Mouse (Mus musculus) liver, embryonic 12.5 days (tissue): Measurements from ENCODE around the gene 2310011J03Rik. TPM values are rescaled to one million over a fixed set of nuclear protein-coding genes. Genes with fewer than 3 reads are reported as not detected.
"Not testable (repeated sequence)": the region's sequence is repeated elsewhere in the genome, so short reads cannot be mapped to it uniquely, and the experiment has no call there.

Experiments
- ATAC-seq: fragments of 200-750 bp; cut with Nextera tagmentation; 2 replicates; pipeline ENCODE4 v1.8.0; 2017; ENCODE audit warnings: moderate number of reproducible peaks, mild to moderate bottlenecking, moderate library complexity
- H3K27ac ChIP-seq: fragments of 300-500 bp; sonication (generic); 2 replicates; pipeline ENCODE4 v1.5.1; 2016; ENCODE audit warnings: mild to moderate bottlenecking
- H3K27me3 ChIP-seq: fragments of 300-500 bp; sonication (generic); replicated peaks from 2 replicates; pipeline ENCODE4 v1.6.1; 2016; ENCODE audit warnings: mild to moderate bottlenecking, moderate library complexity
- H3K36me3 ChIP-seq: fragments of 300-500 bp; sonication (generic); 2 replicates; pipeline ENCODE4 v1.6.1; 2016; ENCODE audit warnings: mild to moderate bottlenecking, moderate library complexity
- H3K4me1 ChIP-seq: fragments of 300-500 bp; sonication (generic); 2 replicates; pipeline ENCODE4 v1.6.1; 2016
- H3K4me2 ChIP-seq: fragments of 300-500 bp; sonication (generic); 2 replicates; pipeline ENCODE4 v1.6.1; 2016; ENCODE audit warnings: mild to moderate bottlenecking, moderate library complexity
- H3K4me3 ChIP-seq: fragments of 300-500 bp; sonication (generic); 2 replicates; pipeline ENCODE4 v1.5.1; 2016; ENCODE audit warnings: mild to moderate bottlenecking, moderate library complexity
- H3K9ac ChIP-seq: fragments of 300-500 bp; sonication (generic); 2 replicates; pipeline ENCODE4 v1.6.1; 2016; ENCODE audit warnings: mild to moderate bottlenecking, moderate library complexity
- H3K9me3 ChIP-seq: fragments of 300-500 bp; sonication (generic); replicated peaks from 2 replicates; pipeline ENCODE4 v1.6.1; 2016; ENCODE audit warnings: mild to moderate bottlenecking, moderate library complexity
- WGBS: fragments of 180-500 bp; shearing (Covaris S2); methylation state at CpG from one replicate; pipeline ENCODE4 v1.1.7; 2016; ENCODE audit not compliant: insufficient replicate concordance; 5-methylcytosine and 5-hydroxymethylcytosine counted together
- polyA plus RNA-seq: library from polyadenylated mRNA; unstranded; fragments of >200 nt; fragmentation: Nextera tagmentation; extraction: Ambion mirVana; gene quantifications from 2 replicates; pipeline ENCODE4 v1.2.1, GENCODE M21; 2016

The 2310011J03Rik gene
- polyA plus RNA-seq, 1 experiment from 2014 or later, result 46.7 TPM

DNA sequence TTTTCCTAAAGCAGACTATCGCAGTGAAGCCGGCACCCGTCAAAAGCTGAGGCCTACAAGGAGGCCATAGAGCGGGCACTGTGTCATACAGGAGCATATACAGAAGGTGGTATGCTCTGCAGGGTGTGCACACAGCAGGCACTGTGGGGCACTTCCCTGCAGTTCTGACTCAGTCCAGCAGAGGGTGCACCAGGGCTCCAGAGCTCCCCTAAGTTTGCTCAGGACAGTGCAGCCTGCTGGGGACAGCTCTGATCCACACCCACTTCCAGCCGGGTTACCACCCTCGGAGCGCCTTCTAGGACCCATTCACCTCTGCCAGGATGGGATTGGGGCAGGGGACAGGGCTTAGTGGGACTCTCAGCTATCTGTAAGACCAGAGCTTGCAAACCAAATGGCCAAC is 30.0 kb upstream of the 2310011J03Rik start:
- ATAC-seq, result peak; percentile 75
- Histone ChIP-seq H3K4me3 (no peak overlapping the region), H3K4me1 (peaks cover 53% of the 10 kb centered on the region), H3K4me2 (no peak overlapping the region), H3K9me3 (no peaks in the 10 kb centered on the region), H3K9ac (no peak overlapping the region), H3K27me3 (peaks cover 99% of the 10 kb centered on the region), H3K36me3 (no peaks in the 10 kb centered on the region), H3K27ac (no peak overlapping the region)
- 4% methylated on average over 7 of the region's 7 CpGs for WGBS

- no peaks in the 10 kb centered on the region for H3K36me3 ChIP-seq
- no peaks in the 10 kb centered on the region for H3K9me3 ChIP-seq
- no peak overlapping the region for H3K27ac ChIP-seq
- ATAC-seq, result no peak
- WGBS, result 20% methylated on average over 26 of the region's 26 CpGs
- H3K4me1 ChIP-seq, result peaks cover 67% of the 10 kb centered on the region
- H3K4me2 ChIP-seq, result peak overlapping the region; percentile 71
- 0 out of 2 replicates have a peak overlapping the region, but pooled peaks have one; percentile 47 for H3K4me3 ChIP-seq
- peaks cover 96% of the 10 kb centered on the region for H3K27me3 ChIP-seq
- no peak overlapping the region for H3K9ac ChIP-seq
These were observed 28.6 kb upstream of the 2310011J03Rik start for GRCm38 (mm10) chr10:80348981-80349380.

- Histone ChIP-seq H3K9ac (peak within 1 kb of the TSS; percentile 57), H3K4me1 (peaks cover 73% of the 10 kb centered on the region), H3K4me3 (peak within 1 kb of the TSS; percentile 47), H3K36me3 (no peaks in the 10 kb centered on the region), H3K27ac (no peak within 1 kb of the TSS), H3K4me2 (peak within 1 kb of the TSS; percentile 71), H3K27me3 (peaks cover 96% of the 10 kb centered on the region), H3K9me3 (no peaks in the 10 kb centered on the region)
- under 1% methylated on average over 41 of the region's 42 CpGs for WGBS
- peak; percentile 35; the same call in 1 of the 2 replicates for ATAC-seq
These were observed 28.0 kb upstream of the 2310011J03Rik start, which contains the start of gene Adamtsl5 for GRCm38 (mm10) chr10:80348244-80348781. Gene Adamtsl5 (minus strand): TSS chr10:80348412.

DNA sequence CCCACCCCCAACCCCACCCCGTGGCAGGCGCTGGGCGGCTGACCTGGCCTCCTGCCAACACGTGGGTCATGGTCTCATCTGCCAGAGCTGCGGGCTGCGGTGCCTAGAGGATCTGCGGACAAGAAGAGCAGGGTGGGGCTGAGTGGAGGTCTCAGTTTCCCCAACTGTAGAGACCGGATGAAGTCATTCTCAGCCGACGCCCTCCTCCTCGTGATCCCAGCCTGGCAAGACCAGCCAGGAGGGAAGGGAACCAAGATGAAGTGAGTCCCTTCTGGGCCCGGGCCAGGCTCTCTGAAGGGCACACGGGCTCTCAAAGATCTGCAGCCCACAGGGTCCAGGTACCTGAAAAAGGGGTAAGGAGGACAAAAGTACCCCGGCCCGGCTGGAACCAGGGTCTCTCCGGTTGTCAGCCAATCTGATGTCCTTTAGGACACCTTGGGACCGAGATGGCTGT is 27.2 kb upstream of the 2310011J03Rik start:
- peak overlapping the region; percentile 71 for H3K4me2 ChIP-seq
- peaks cover 73% of the 10 kb centered on the region for H3K4me1 ChIP-seq
- no peaks in the 10 kb centered on the region for H3K36me3 ChIP-seq
- H3K9ac ChIP-seq, result peak overlapping the region; percentile 57
- no peaks in the 10 kb centered on the region for H3K9me3 ChIP-seq
- no peak overlapping the region for H3K27ac ChIP-seq
- ATAC-seq, result no peak
- 26% methylated on average over 17 of the region's 17 CpGs for WGBS
- H3K27me3 ChIP-seq, result peaks cover 96% of the 10 kb centered on the region
- peak overlapping the region; percentile 47 for H3K4me3 ChIP-seq

DNA sequence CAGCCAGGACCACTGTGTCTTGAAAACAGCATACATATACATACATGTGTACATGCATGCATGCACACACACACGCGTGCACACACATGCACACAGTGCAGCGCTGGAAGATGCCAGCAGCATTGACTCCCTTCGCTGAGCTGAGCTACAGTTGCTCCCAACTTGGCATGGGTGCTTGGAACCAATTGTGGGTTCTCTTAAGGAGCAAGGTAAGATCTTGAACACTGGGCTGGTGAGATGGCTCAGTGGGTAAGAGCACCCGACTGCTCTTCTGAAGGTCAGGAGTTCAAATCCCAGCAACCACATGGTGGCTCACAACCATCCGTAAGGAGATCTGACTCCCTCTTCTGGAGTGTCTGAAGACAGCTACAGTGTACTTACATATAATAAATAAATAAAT is 25.6 kb upstream of the 2310011J03Rik start:
- H3K9ac ChIP-seq, H3K4me3 ChIP-seq, ATAC-seq, H3K36me3 ChIP-seq, H3K9me3 ChIP-seq, H3K27ac ChIP-seq: not testable (repeated sequence)
- peaks cover 96% of the 10 kb centered on the region for H3K27me3 ChIP-seq
- 77% methylated on average over 6 of the region's 6 CpGs for WGBS
- H3K4me2 ChIP-seq, result peak overlapping the region; percentile 81
- H3K4me1 ChIP-seq, result peaks cover 80% of the 10 kb centered on the region

DNA sequence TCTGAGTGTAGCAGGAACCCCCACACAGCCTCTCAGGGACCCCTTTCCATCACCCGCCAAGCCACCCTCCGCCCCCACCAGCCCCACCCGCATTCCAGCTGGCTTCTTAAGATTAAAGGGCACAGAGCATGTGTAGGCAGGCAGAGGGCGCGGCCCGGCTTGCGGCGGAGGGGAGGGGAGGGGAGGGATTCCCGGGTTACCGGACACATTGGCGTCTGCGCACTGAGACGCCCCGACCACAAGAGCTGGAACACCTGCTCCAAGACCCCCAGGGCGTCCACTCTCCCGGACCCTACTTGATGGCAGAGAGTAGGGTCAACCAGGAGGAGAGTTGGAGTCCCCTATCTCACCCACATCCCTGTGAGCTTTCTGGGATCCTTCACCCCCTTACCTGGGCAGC is 24.8 kb upstream of the 2310011J03Rik start:
- H3K4me2 ChIP-seq, result peak overlapping the region; percentile 81
- no peaks in the 10 kb centered on the region for H3K36me3 ChIP-seq
- H3K4me3 ChIP-seq, result peak overlapping the region; percentile 51
- H3K27ac ChIP-seq, result peak overlapping the region; percentile 98
- H3K27me3 ChIP-seq, result peaks cover 96% of the 10 kb centered on the region
- under 1% methylated on average over 15 of the region's 16 CpGs for WGBS
- H3K9me3 ChIP-seq, result no peaks in the 10 kb centered on the region
- peak overlapping the region; percentile 70 for H3K9ac ChIP-seq
- peak; percentile 35 for ATAC-seq
- H3K4me1 ChIP-seq, result peaks cover 84% of the 10 kb centered on the region

GRCm38 (mm10) chr10:80344131-80344661 is 23.9 kb upstream of the 2310011J03Rik start:
- Histone ChIP-seq H3K9me3 (no peaks in the 10 kb centered on the region), H3K4me2 (peak overlapping the region; percentile 81), H3K36me3 (no peaks in the 10 kb centered on the region), H3K9ac (peak overlapping the region; percentile 70), H3K4me3 (peak overlapping the region; percentile 51), H3K27ac (peak overlapping the region; percentile 98), H3K27me3 (peaks cover 87% of the 10 kb centered on the region), H3K4me1 (peaks cover 85% of the 10 kb centered on the region)
- peak; percentile 82 for ATAC-seq
- 9% methylated on average over 9 of the region's 9 CpGs for WGBS

- ATAC-seq, result peak; percentile 16
- Histone ChIP-seq H3K9ac (peak overlapping the region; percentile 70), H3K36me3 (no peaks in the 10 kb centered on the region), H3K9me3 (no peaks in the 10 kb centered on the region), H3K27ac (peak overlapping the region; percentile 98), H3K4me1 (peaks cover 78% of the 10 kb centered on the region), H3K4me3 (peak overlapping the region; percentile 51), H3K27me3 (peaks cover 80% of the 10 kb centered on the region), H3K4me2 (peak overlapping the region; percentile 81)
- WGBS, result 18% methylated on average over 13 of the region's 13 CpGs
These were observed 23.1 kb upstream of the 2310011J03Rik start for GRCm38 (mm10) chr10:80343425-80343895.

GRCm38 (mm10) chr10:80342749-80343424 is 22.6 kb upstream of the 2310011J03Rik start:
- H3K4me2 ChIP-seq, result peak overlapping the region; percentile 81
- H3K9me3 ChIP-seq, result no peaks in the 10 kb centered on the region
- H3K36me3 ChIP-seq, result no peaks in the 10 kb centered on the region
- H3K4me1 ChIP-seq, result peaks cover 72% of the 10 kb centered on the region
- peak overlapping the region; percentile 70 for H3K9ac ChIP-seq
- peak; percentile 11 for ATAC-seq
- under 1% methylated on average over 33 of the region's 33 CpGs for WGBS
- H3K27ac ChIP-seq, result peak overlapping the region; percentile 98
- H3K27me3 ChIP-seq, result peaks cover 78% of the 10 kb centered on the region
- peak overlapping the region; percentile 51 for H3K4me3 ChIP-seq

- Histone ChIP-seq H3K4me1 (peaks cover 67% of the 10 kb centered on the region), H3K9ac (peak overlapping the region; percentile 29)
These were observed 22.0 kb upstream of the 2310011J03Rik start for GRCm38 (mm10) chr10:80342305-80342748.

DNA sequence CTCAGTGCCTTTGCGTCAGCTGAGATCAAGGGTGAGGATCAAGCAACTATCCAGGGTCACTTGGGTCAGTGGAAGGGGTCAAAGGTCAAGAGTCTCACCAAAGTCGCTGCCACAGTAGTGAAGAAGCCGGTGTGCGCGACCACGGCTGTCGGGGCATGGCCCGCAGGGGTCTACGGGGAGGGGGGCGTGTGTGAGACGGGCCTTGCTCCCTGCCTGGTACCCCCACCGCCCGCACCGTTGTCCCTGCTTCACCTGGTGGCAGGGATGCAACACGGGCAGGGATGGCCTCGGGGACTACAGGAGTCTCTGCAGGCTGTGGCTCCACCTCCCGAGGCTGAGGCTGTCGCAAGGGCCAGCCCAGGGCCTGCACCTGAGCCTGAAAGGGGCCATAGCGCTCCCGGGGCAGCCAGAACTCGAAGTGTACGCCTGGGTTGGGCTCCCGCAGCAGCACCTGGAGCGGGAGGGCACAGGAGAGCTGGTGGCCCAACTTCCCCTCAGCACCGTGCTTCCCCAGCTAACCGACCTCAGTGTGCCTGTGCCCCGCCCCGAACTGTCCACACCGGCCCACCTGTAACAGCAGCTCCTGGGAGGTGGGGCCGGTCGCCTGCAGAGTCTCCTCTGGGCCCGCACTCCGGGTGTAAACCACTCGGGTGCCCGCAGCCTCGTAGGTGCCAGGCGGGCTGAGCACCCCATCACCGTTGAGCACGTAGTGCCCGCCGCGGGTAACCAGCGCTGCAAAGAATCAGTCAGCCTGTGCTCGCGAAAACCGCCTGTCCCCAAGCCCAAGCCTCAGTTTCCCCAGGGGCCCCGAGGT is 21.4 kb upstream of the 2310011J03Rik start:
- Histone ChIP-seq H3K4me2 (peak overlapping the region; percentile 81), H3K27me3 (peaks cover 72% of the 10 kb centered on the region), H3K36me3 (peaks cover 7% of the 10 kb centered on the region; the same call in 1 of the 2 replicates), H3K4me1 (peaks cover 64% of the 10 kb centered on the region), H3K9me3 (no peaks in the 10 kb centered on the region), H3K9ac (peak overlapping the region; percentile 29; the same call in 1 of the 2 replicates), H3K4me3 (peak overlapping the region; percentile 51), H3K27ac (no peak overlapping the region)
- WGBS, result 7% methylated on average over 47 of the region's 47 CpGs
- no peak for ATAC-seq

More at GRCm38 (mm10) chr10:80342305-80342748, 22.0 kb upstream of the 2310011J03Rik start:
- peak overlapping the region; percentile 81 for H3K4me2 ChIP-seq
- WGBS, result 5% methylated on average over 26 of the region's 26 CpGs
- H3K27me3 ChIP-seq, result peaks cover 73% of the 10 kb centered on the region
- H3K4me3 ChIP-seq, result peak overlapping the region; percentile 51
- no peak overlapping the region for H3K27ac ChIP-seq
- ATAC-seq, result no peak
- H3K9me3 ChIP-seq, result no peaks in the 10 kb centered on the region
- 0 out of 2 replicates have a peak, but pooled peaks cover 2% of the 10 kb centered on the region for H3K36me3 ChIP-seq
